9 mouse cellular contexts compared by ENCODE assay signal in genomic region chr10:67311277-67311959, GRCm38 (mm10). TPM values are rescaled to one million over a fixed set of nuclear protein-coding genes. Genes with fewer than 3 reads are reported as not detected.
DNase-seq lines count a peak whose midpoint lies in the region; ATAC-seq and TF ChIP-seq lines count a peak whose summit lies in the region.
"Had no signal": no experiment of that assay in that cellular context is flagged by ENCODE, and none has a peak within 500 bp of the region (broad histone marks: within the 10 kb centered on the region; RNA-seq: fewer than 3 reads in every experiment).

No protein-coding gene starts in this region.

- TF ChIP-seq CTCF in forebrain, postnatal 0 days (IDR thresholded peaks at IDR 0.05; ENCODE audit: low read depth): peak; percentile 80
- TF ChIP-seq CTCF in left cerebral cortex, adult 2 months (IDR thresholded peaks at IDR 0.05): peak; percentile 75

- H3K9ac ChIP-seq in forebrain, postnatal 0 days: no peak overlapping the region
- H3K9ac ChIP-seq: embryonic facial prominence, embryonic 12.5 days had no signal

- 42% methylated on average over 9 of the region's 9 CpGs for WGBS in forebrain, postnatal 0 days

- intact Hi-C loops in left cerebral cortex, adult 2 months (cut with DNase I): loop anchor here (1.0 to 10.0 kb wide), 4 partner anchors 47 to 683 kb away; no protein-coding TSS in a partner anchor

- DNase-seq in ovary, postnatal 36 days (ENCODE audit: low spot score): peak; percentile 56
- DNase-seq in ovary, postnatal 10 days (ENCODE audit: low spot score): no peak
- peak; percentile 53 for DNase-seq in c-Kit-positive CD71-negative TER-119-negative erythroid progenitor cells, embryonic 14.5 days (ENCODE audit: low read depth)
- peak; percentile 84 for DNase-seq in forebrain, postnatal 0 days
- DNase-seq in induced T-regulatory cell, adult 2 months (ENCODE audit: low read depth): peak; percentile 59
- peak in 1 of 2 experiments; percentile 36 for DNase-seq in left cerebral cortex, adult 2 months (ENCODE audit: extremely low spot score in 1 of 2, low spot score in 2 of 2)
- DNase-seq in spleen, postnatal 36 days (ENCODE audit: low spot score in 2 of 2): peak; percentile 48 to 50

- H3K4me2 ChIP-seq in forebrain, postnatal 0 days (ENCODE audit: low read depth): no peak overlapping the region
- H3K4me2 ChIP-seq: embryonic facial prominence, embryonic 12.5 days had no signal

- ATAC-seq in forebrain, postnatal 0 days: peak; percentile 88
- peak; percentile 82 for ATAC-seq in megakaryocyte progenitor cell, adult 5-6 weeks (replicated peaks; ENCODE audit: poor library complexity)

- no peak overlapping the region for H3K27ac ChIP-seq in forebrain, postnatal 0 days (ENCODE audit: low read depth, low read length)
- no peak overlapping the region for H3K27ac ChIP-seq in left cerebral cortex, adult 2 months

- no peak overlapping the region for H3K4me3 ChIP-seq in forebrain, postnatal 0 days (ENCODE audit: low read depth, low read length)
- H3K4me3 ChIP-seq in left cerebral cortex, adult 2 months: no peak overlapping the region
- H3K4me3 ChIP-seq: embryonic facial prominence, embryonic 12.5 days had no signal

- no peaks in the 10 kb centered on the region for H3K4me1 ChIP-seq in forebrain, postnatal 0 days (ENCODE audit: insufficient read depth)
- H3K4me1 ChIP-seq: embryonic facial prominence, embryonic 12.5 days had no signal

- H3K9me3 ChIP-seq in forebrain, postnatal 0 days (ENCODE audit: low read length): no peaks in the 10 kb centered on the region
- H3K9me3 ChIP-seq: embryonic facial prominence, embryonic 12.5 days had no signal

- H3K36me3 ChIP-seq in forebrain, postnatal 0 days (ENCODE audit: insufficient read depth): no peaks in the 10 kb centered on the region
- H3K36me3 ChIP-seq: embryonic facial prominence, embryonic 12.5 days had no signal

- H3K27me3 ChIP-seq in forebrain, postnatal 0 days (ENCODE audit: insufficient read depth, low read length): no peaks in the 10 kb centered on the region
- H3K27me3 ChIP-seq: embryonic facial prominence, embryonic 12.5 days had no signal

RNA-seq across cellular contexts. Expression of gene Nrbf2, which starts 26.3 kb away (rescaled TPM):
- total RNA-seq in forebrain, postnatal 0 days (2014; rRNA removed): 16.8 and 26.4 TPM in 2 replicates
- polyA plus RNA-seq in forebrain, postnatal 0 days (2015; fragmentation: Nextera tagmentation; extraction: Ambion mirVana): 37.2 and 39.8 TPM in 2 replicates
- 10 to 100 TPM; 19.4 to 20.1 TPM for total RNA-seq in left cerebral cortex, adult 2 months (2021)
- 32.2 and 33.6 TPM in 2 replicates for total RNA-seq in megakaryocyte progenitor cell, adult 5-6 weeks (2015)
- 13.2 and 21.9 TPM in 2 replicates for total RNA-seq in megakaryocyte progenitor cell, adult 5-6 weeks (2017)
